Mouse (Mus musculus): ENCODE data around the gene Iffo2. TPM values are rescaled to one million over a fixed set of nuclear protein-coding genes. Genes with fewer than 3 reads are reported as not detected.

The Iffo2 gene
- polyA plus RNA-seq, 1 experiment from 2014 or later = 5.9 TPM

GRCm38 (mm10) chr4:139535127-139535695 is 4.9 kb downstream of the Iffo2 start:
- no peaks in the 10 kb centered on the region for H3K27me3 ChIP-seq
- peaks cover 11% of the 10 kb centered on the region for H3K4me1 ChIP-seq (replicated peaks)
- H3K27ac ChIP-seq = peak overlapping the region; percentile 59
- no peaks in the 10 kb centered on the region for H3K36me3 ChIP-seq
- no peak for ATAC-seq (ENCODE audit: insufficient number of reproducible peaks, insufficient read depth, low FRiP score, low TSS enrichment, low read depth)
- H3K9me3 ChIP-seq = no peaks in the 10 kb centered on the region
- H3K9ac ChIP-seq (replicated peaks) = no peak overlapping the region
- 33% methylated on average over 12 of the region's 12 CpGs for WGBS
- H3K4me3 ChIP-seq (replicated peaks) = no peak overlapping the region
- H3K4me2 ChIP-seq = no peak overlapping the region

- H3K4me1 ChIP-seq (replicated peaks) = peaks cover 11% of the 10 kb centered on the region
- no peaks in the 10 kb centered on the region for H3K27me3 ChIP-seq
- whole genome bisulfite sequencing = 55% methylated on average over 7 of the region's 7 CpGs
- no peak overlapping the region for H3K4me2 ChIP-seq
- peak overlapping the region; percentile 59 for H3K27ac ChIP-seq
- no peak overlapping the region for H3K4me3 ChIP-seq (replicated peaks)
- H3K9me3 ChIP-seq = no peaks in the 10 kb centered on the region
- peak; percentile 20; the same call in 1 of the 2 replicates for ATAC-seq (ENCODE audit: insufficient number of reproducible peaks, insufficient read depth, low FRiP score, low TSS enrichment, low read depth)
- no peak overlapping the region; the same call in 1 of the 2 replicates for H3K9ac ChIP-seq (replicated peaks)
- H3K36me3 ChIP-seq = no peaks in the 10 kb centered on the region
Observed at GRCm38 (mm10) chr4:139535719-139536118, 5.4 kb downstream of the Iffo2 start.

DNA sequence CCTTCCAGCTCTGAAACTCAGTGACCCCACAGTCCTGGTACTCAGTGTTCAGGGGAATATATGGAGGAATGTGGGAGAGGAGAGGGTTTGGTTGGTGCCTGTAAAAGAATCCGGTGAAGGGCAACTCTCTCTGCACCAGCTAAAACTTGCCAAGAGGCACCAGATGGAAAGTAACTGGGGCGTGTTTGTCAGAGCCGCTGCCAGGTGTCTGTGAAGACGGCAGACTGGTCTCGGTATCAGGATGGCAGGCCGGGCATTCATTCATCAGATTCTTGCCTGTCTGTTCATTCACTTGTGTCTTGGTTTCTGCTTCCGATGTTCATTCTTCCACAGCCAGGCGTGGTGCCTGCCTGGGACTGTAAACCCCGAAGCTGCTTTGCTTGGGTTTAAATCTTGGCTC is 6.4 kb downstream of the Iffo2 start:
- no peak for ATAC-seq (ENCODE audit: insufficient number of reproducible peaks, insufficient read depth, low FRiP score, low TSS enrichment, low read depth)

DNA sequence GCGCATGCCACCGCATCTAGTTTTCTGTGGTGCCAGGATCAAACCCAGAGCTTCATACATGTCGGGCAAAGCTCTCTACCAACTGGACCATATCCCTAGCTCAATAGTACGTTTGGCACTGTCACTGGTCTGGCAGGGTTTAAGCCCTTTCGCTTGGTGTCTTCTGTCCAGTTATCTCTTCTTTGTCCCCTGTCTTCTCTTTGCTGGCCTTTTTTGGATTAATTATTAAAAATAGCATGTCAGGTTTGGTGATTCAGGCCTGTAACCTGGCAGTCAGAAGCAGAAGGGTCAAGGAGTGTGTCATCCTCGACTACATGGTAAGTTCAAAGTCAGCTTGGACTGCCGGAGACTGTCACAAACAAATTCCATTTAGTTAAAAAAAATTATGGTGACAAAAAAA is 10.4 kb downstream of the Iffo2 start:
- Histone ChIP-seq H3K36me3 (no peaks in the 10 kb centered on the region), H3K9me3 (no peaks in the 10 kb centered on the region), H3K4me1 (replicated peaks) (peaks cover 5% of the 10 kb centered on the region; the same call in 1 of the 2 replicates), H3K9ac (replicated peaks) (no peak overlapping the region), H3K4me2 (no peak overlapping the region), H3K27me3 (no peaks in the 10 kb centered on the region), H3K4me3 (replicated peaks) (no peak overlapping the region), H3K27ac (no peak overlapping the region)
- WGBS = 92% methylated on average over 7 of the region's 7 CpGs
- ATAC-seq (ENCODE audit: insufficient number of reproducible peaks, insufficient read depth, low FRiP score, low TSS enrichment, low read depth) = no peak

More for the DNA sequence above, 6.4 kb downstream of the Iffo2 start:
- Histone ChIP-seq H3K4me1 (replicated peaks) (peaks cover 11% of the 10 kb centered on the region), H3K9ac (replicated peaks) (no peak overlapping the region), H3K27me3 (no peaks in the 10 kb centered on the region), H3K36me3 (no peaks in the 10 kb centered on the region), H3K27ac (no peak overlapping the region), H3K4me2 (no peak overlapping the region), H3K9me3 (no peaks in the 10 kb centered on the region), H3K4me3 (replicated peaks) (no peak overlapping the region)
- 85% methylated on average over 9 of the region's 9 CpGs for WGBS

DNA sequence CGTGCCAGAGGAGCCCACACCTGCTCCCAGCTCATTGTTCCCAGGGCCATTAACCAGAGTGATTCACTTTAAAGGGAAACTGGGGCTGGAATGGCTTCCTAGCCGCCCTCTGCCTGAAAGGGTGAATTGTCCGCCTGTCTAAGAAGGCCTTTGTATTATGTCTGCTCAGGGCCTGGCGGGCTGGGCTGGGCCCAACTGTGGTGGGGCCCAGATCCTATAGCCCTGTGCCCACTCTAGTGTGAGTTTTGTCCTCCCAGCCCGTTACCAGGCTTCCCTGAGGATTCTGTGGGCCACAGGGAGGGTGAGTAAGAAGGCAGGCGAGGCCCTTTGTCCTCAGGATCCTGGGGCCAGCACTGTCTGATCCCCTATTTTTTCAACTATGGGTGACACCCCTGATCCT is 15.4 kb downstream of the Iffo2 start:
- Histone ChIP-seq H3K27ac (no peak overlapping the region), H3K36me3 (no peaks in the 10 kb centered on the region), H3K9me3 (no peaks in the 10 kb centered on the region), H3K9ac (replicated peaks) (no peak overlapping the region), H3K4me2 (no peak overlapping the region), H3K4me1 (replicated peaks) (no peaks in the 10 kb centered on the region; the same call in 1 of the 2 replicates), H3K27me3 (no peaks in the 10 kb centered on the region), H3K4me3 (replicated peaks) (no peak overlapping the region)
- no peak for ATAC-seq (ENCODE audit: insufficient number of reproducible peaks, insufficient read depth, low FRiP score, low TSS enrichment, low read depth)
- 76% methylated on average over 6 of the region's 6 CpGs for WGBS

GRCm38 (mm10) chr4:139549448-139549847 is 19.1 kb downstream of the Iffo2 start:
- no peak overlapping the region for H3K4me2 ChIP-seq
- H3K4me1 ChIP-seq (replicated peaks) = no peaks in the 10 kb centered on the region
- no peak overlapping the region for H3K9ac ChIP-seq (replicated peaks)
- H3K27me3 ChIP-seq = no peaks in the 10 kb centered on the region
- peaks cover 11% of the 10 kb centered on the region; the same call in 1 of the 2 replicates for H3K9me3 ChIP-seq
- no peak for ATAC-seq (ENCODE audit: insufficient number of reproducible peaks, insufficient read depth, low FRiP score, low TSS enrichment, low read depth)
- no peak overlapping the region for H3K27ac ChIP-seq
- no peak overlapping the region for H3K4me3 ChIP-seq (replicated peaks)
- no peaks in the 10 kb centered on the region for H3K36me3 ChIP-seq
- WGBS = 85% methylated on average over 7 of the region's 7 CpGs

DNA sequence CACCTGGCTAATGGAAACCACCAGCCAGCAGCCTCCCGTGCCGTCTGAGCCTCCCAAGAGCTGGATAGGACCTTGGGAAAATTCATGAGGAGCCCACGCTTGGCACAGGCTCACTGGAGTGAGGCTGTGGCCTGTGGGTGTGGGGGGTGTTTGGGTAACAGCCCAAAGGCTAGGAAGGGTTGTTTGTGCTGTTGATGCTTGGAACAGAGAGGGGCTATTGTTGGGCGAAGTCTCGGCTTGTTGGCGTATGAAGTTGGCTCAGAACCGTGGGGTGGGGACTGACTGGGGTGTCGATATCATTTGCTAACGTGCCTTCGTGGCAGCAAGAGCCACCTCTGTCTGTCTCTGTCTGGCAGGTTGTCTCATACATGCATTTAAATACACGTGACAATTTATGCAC is 24.9 kb downstream of the Iffo2 start:
- no peak overlapping the region for H3K27ac ChIP-seq
- H3K27me3 ChIP-seq = no peaks in the 10 kb centered on the region
- H3K9ac ChIP-seq (replicated peaks) = no peak overlapping the region
- H3K36me3 ChIP-seq = no peaks in the 10 kb centered on the region
- no peak overlapping the region for H3K4me3 ChIP-seq (replicated peaks)
- no peak for ATAC-seq (ENCODE audit: insufficient number of reproducible peaks, insufficient read depth, low FRiP score, low TSS enrichment, low read depth)
- peaks cover 11% of the 10 kb centered on the region; the same call in 1 of the 2 replicates for H3K9me3 ChIP-seq
- WGBS = 88% methylated on average over 11 of the region's 11 CpGs
- H3K4me1 ChIP-seq (replicated peaks) = no peaks in the 10 kb centered on the region
- no peak overlapping the region for H3K4me2 ChIP-seq

DNA sequence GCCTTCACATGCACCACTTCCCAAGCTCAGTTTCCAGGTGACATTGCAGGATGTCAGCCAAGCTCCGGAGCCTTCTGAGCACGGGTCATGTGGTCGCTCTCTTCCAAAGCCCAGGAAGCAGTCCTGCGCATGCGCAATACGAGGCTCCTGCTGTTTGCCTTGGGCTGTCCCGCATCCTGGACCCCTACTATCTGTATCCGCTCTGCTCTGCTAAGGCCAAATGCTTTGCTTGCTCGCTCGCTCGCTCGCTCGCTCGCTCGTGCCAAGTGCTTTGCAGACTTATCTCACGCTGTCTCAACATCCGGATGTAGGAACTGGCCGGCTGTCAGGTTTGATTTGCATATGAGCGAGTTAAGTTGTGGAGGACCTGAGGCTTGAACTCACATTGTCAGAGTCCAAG is 25.6 kb downstream of the Iffo2 start:
- no peak overlapping the region for H3K4me3 ChIP-seq (replicated peaks)
- no peak overlapping the region for H3K27ac ChIP-seq
- no peak overlapping the region for H3K9ac ChIP-seq (replicated peaks)
- no peaks in the 10 kb centered on the region for H3K27me3 ChIP-seq
- H3K4me2 ChIP-seq = no peak overlapping the region
- H3K4me1 ChIP-seq (replicated peaks) = no peaks in the 10 kb centered on the region
- 78% methylated on average over 19 of the region's 19 CpGs for WGBS
- ATAC-seq (ENCODE audit: insufficient number of reproducible peaks, insufficient read depth, low FRiP score, low TSS enrichment, low read depth) = no peak
- no peaks in the 10 kb centered on the region for H3K36me3 ChIP-seq
- H3K9me3 ChIP-seq = peaks cover 11% of the 10 kb centered on the region; the same call in 1 of the 2 replicates

DNA sequence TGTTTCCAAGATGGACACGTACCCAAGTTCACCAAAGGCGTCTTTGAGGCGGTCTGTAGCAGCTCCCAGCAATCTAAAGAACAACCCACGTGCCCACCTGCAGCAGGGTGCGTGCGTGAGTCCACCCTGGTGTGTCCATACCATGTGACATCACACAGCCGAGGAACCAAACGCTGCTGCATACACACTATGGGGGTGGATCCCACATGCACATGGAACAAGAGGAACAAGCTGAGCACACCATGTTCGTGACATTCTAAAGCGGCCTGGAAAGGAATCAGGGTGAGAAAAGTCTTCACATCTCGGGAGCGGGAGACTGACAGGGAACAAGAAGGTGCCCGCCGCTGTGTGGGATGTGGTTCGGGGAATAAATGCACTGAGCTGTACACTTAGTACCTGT is 38.0 kb downstream of the Iffo2 start:
- peaks cover 10% of the 10 kb centered on the region for H3K4me1 ChIP-seq (replicated peaks)
- H3K4me2 ChIP-seq = no peak overlapping the region
- ATAC-seq (ENCODE audit: insufficient number of reproducible peaks, insufficient read depth, low FRiP score, low TSS enrichment, low read depth) = no peak
- no peak overlapping the region for H3K9ac ChIP-seq (replicated peaks)
- H3K36me3 ChIP-seq = no peaks in the 10 kb centered on the region
- WGBS = 82% methylated on average over 15 of the region's 15 CpGs
- H3K27me3 ChIP-seq = no peaks in the 10 kb centered on the region; the same call in 1 of the 2 replicates
- H3K4me3 ChIP-seq (replicated peaks) = no peak overlapping the region
- H3K9me3 ChIP-seq = no peaks in the 10 kb centered on the region
- H3K27ac ChIP-seq = no peak overlapping the region

DNA sequence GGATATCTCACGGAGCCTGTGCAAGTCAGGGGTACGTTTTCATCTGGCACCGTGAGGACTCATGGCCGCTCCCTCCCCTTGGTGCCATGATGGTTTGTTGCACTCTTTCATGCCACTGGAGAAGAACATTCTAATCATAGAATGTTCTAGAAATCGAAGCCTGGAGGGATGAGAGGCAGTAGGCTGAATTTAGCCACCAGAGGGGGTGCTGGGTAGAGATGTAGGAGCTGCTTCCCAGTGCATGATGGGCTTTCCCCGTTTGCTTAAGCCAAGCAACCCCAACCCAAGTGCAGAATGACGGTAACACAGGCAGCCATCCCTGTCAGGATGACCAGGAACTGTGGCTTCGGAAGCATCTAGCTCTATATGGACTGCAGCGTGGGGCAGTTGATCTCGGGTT is 40.4 kb downstream of the Iffo2 start:
- Histone ChIP-seq H3K27me3 (no peaks in the 10 kb centered on the region; the same call in 1 of the 2 replicates), H3K4me3 (replicated peaks) (no peak overlapping the region), H3K27ac (no peak overlapping the region), H3K36me3 (no peaks in the 10 kb centered on the region), H3K9me3 (no peaks in the 10 kb centered on the region), H3K9ac (replicated peaks) (no peak overlapping the region), H3K4me2 (no peak overlapping the region), H3K4me1 (replicated peaks) (peaks cover 15% of the 10 kb centered on the region)
- WGBS = 76% methylated on average over 10 of the region's 10 CpGs
- no peak for ATAC-seq (ENCODE audit: insufficient number of reproducible peaks, insufficient read depth, low FRiP score, low TSS enrichment, low read depth)

DNA sequence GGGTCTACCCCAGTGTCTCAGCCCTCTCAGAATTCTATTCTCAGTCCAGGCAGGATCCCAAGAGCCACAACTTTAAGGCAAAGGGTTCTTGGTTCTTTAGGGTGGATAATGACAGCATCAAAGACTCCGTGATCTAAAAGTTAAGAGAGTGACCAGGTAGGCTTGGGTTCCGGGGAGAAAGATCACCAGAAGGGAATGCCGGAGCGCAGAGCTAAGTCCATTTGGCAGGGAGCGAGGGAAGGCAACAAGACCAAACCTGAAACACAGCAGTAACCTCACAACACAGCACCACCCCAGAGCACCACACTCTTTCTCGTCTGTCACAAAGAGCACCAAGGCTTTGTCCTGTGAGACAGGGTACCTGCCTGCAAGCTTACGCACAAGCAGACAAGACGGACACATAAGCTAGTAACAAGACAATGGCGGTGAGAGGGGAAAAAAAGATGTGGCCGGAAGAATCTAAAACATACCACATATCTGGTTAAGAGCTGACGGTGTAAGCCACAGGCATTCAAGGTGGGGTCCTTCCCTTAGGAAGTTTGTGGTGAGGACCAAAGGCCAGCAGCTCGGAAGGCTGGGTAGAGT is 42.7 kb downstream of the Iffo2 start:
- no peaks in the 10 kb centered on the region for H3K9me3 ChIP-seq
- no peak for ATAC-seq (ENCODE audit: insufficient number of reproducible peaks, insufficient read depth, low FRiP score, low TSS enrichment, low read depth)
- peaks cover 29% of the 10 kb centered on the region for H3K4me1 ChIP-seq (replicated peaks)
- no peaks in the 10 kb centered on the region; the same call in 1 of the 2 replicates for H3K27me3 ChIP-seq
- no peak overlapping the region for H3K4me3 ChIP-seq (replicated peaks)
- 84% methylated on average over 12 of the region's 12 CpGs for WGBS
- H3K4me2 ChIP-seq = no peak overlapping the region
- no peak overlapping the region for H3K27ac ChIP-seq
- H3K36me3 ChIP-seq = no peaks in the 10 kb centered on the region
- no peak overlapping the region for H3K9ac ChIP-seq (replicated peaks)

Data from limb, embryonic 12.5 days (tissue).